Mouse (Mus musculus) brain, embryonic 14.5 days (tissue): ENCODE data around the gene Iqsec3.

Experiments
- CTCF ChIP-seq: fragments of 200-500 bp; IDR thresholded peaks from 2 replicates; pipeline ENCODE4 v1.5.1; 2012; ENCODE audit warnings: inconsistent platforms, mild to moderate bottlenecking, moderate library complexity, borderline replicate concordance; ENCODE audit not compliant: insufficient read depth, insufficient read length; ENCODE audit errors: extremely low read depth
- POLR2A ChIP-seq: fragments of 200-500 bp; IDR thresholded peaks from 2 replicates; pipeline ENCODE4 v1.6.1; 2012; ENCODE audit warnings: mild to moderate bottlenecking, inconsistent platforms, borderline replicate concordance; ENCODE audit not compliant: poor library complexity, insufficient read depth, insufficient read length, severe bottlenecking; ENCODE audit errors: extremely low read depth

GRCm38 (mm10) chr6:121401826-121402660 is 71.4 kb downstream of the Iqsec3 start:
- no peak for TF ChIP-seq CTCF
- TF ChIP-seq POLR2A = no peak
